Mouse (Mus musculus): Measurements from ENCODE around the gene Usp30. TPM values are rescaled to one million over a fixed set of nuclear protein-coding genes. Genes with fewer than 3 reads are reported as not detected.
A peak's percentile ranks its signal among the peaks of the same experiment; 100 is the strongest.

The Usp30 gene
- total and polyA plus RNA-seq, 2 experiments: 6.6 to 14.8 TPM

GRCm38 (mm10) chr5:114102807-114103206 is 37.5 kb downstream of the Usp30 start:
- H3K4me1 ChIP-seq (ENCODE audit: control insufficient read depth, insufficient read depth, low read length): peaks cover 6% of the 10 kb centered on the region; the same call in 1 of the 2 replicates
- H3K4me3 ChIP-seq (ENCODE audit: insufficient read depth, low read depth, low read length): no peak overlapping the region
- H3K9ac ChIP-seq (ENCODE audit: low read depth, low read length): no peak overlapping the region
- no peaks in the 10 kb centered on the region for H3K36me3 ChIP-seq (ENCODE audit: control insufficient read depth, insufficient read depth, low read length)
- TF ChIP-seq POLR2A (IDR thresholded peaks at IDR 0.05; ENCODE audit: extremely low read depth, insufficient read depth, low read length): no peak
- no peak for TF ChIP-seq CTCF (IDR thresholded peaks at IDR 0.05; ENCODE audit: low read depth, low read length)
- H3K27me3 ChIP-seq (ENCODE audit: control insufficient read depth, insufficient read depth, low read length): no peaks in the 10 kb centered on the region
- no peak overlapping the region for H3K27ac ChIP-seq (replicated peaks; ENCODE audit: insufficient read depth, low read depth, low read length)
- 86% methylated on average over 1 of the region's 1 CpGs for WGBS
- H3K79me2 ChIP-seq (ENCODE audit: control insufficient read depth, insufficient read depth, low read length): peaks cover 13% of the 10 kb centered on the region; the same call in 1 of the 2 replicates
- DNase-seq (ENCODE audit: extremely low read depth, low read depth, low spot score): no peak

- Histone ChIP-seq H3K27me3 (ENCODE audit: control insufficient read depth, insufficient read depth, low read length) (no peaks in the 10 kb centered on the region), H3K27ac (replicated peaks; ENCODE audit: insufficient read depth, low read depth, low read length) (no peak overlapping the region), H3K4me1 (ENCODE audit: control insufficient read depth, insufficient read depth, low read length) (no peaks in the 10 kb centered on the region), H3K36me3 (ENCODE audit: control insufficient read depth, insufficient read depth, low read length) (peaks cover 12% of the 10 kb centered on the region; the same call in 1 of the 2 replicates), H3K9ac (ENCODE audit: low read depth, low read length) (no peak overlapping the region), H3K4me3 (ENCODE audit: insufficient read depth, low read depth, low read length) (no peak overlapping the region), H3K79me2 (ENCODE audit: control insufficient read depth, insufficient read depth, low read length) (no peaks in the 10 kb centered on the region; the same call in 1 of the 2 replicates)
- no peak for DNase-seq (ENCODE audit: extremely low read depth, low read depth, low spot score)
- TF ChIP-seq POLR2A (IDR thresholded peaks at IDR 0.05; ENCODE audit: extremely low read depth, insufficient read depth, low read length) (no peak), CTCF (IDR thresholded peaks at IDR 0.05; ENCODE audit: low read depth, low read length) (no peak)
- 85% methylated on average over 16 of the region's 16 CpGs for WGBS
Measured at GRCm38 (mm10) chr5:114106391-114106935, 41.2 kb downstream of the Usp30 start.

GRCm38 (mm10) chr5:114113334-114113733 is 48.1 kb downstream of the Usp30 start:
- 92% methylated on average over 6 of the region's 6 CpGs for WGBS
- Histone ChIP-seq H3K4me3 (ENCODE audit: insufficient read depth, low read depth, low read length) (no peak overlapping the region), H3K27ac (replicated peaks; ENCODE audit: insufficient read depth, low read depth, low read length) (no peak overlapping the region), H3K9ac (ENCODE audit: low read depth, low read length) (no peak overlapping the region), H3K4me1 (ENCODE audit: control insufficient read depth, insufficient read depth, low read length) (no peaks in the 10 kb centered on the region), H3K27me3 (ENCODE audit: control insufficient read depth, insufficient read depth, low read length) (no peaks in the 10 kb centered on the region), H3K79me2 (ENCODE audit: control insufficient read depth, insufficient read depth, low read length) (no peaks in the 10 kb centered on the region), H3K36me3 (ENCODE audit: control insufficient read depth, insufficient read depth, low read length) (peaks cover 11% of the 10 kb centered on the region; the same call in 1 of the 2 replicates)
- TF ChIP-seq CTCF (IDR thresholded peaks at IDR 0.05; ENCODE audit: low read depth, low read length) (peak; percentile 38; the same call in 1 of the 2 replicates), POLR2A (IDR thresholded peaks at IDR 0.05; ENCODE audit: extremely low read depth, insufficient read depth, low read length) (no peak)
- DNase-seq (ENCODE audit: extremely low read depth, low read depth, low spot score): no peak

GRCm38 (mm10) chr5:114115030-114115429 is 49.8 kb downstream of the Usp30 start:
- Histone ChIP-seq H3K79me2 (ENCODE audit: control insufficient read depth, insufficient read depth, low read length) (no peaks in the 10 kb centered on the region), H3K9ac (ENCODE audit: low read depth, low read length) (no peak overlapping the region), H3K27ac (replicated peaks; ENCODE audit: insufficient read depth, low read depth, low read length) (no peak overlapping the region), H3K4me3 (ENCODE audit: insufficient read depth, low read depth, low read length) (no peak overlapping the region), H3K4me1 (ENCODE audit: control insufficient read depth, insufficient read depth, low read length) (no peaks in the 10 kb centered on the region), H3K27me3 (ENCODE audit: control insufficient read depth, insufficient read depth, low read length) (no peaks in the 10 kb centered on the region), H3K36me3 (ENCODE audit: control insufficient read depth, insufficient read depth, low read length) (peaks cover 2% of the 10 kb centered on the region; the same call in 1 of the 2 replicates)
- no peak for TF ChIP-seq CTCF (IDR thresholded peaks at IDR 0.05; ENCODE audit: low read depth, low read length)
- TF ChIP-seq POLR2A (IDR thresholded peaks at IDR 0.05; ENCODE audit: extremely low read depth, insufficient read depth, low read length): no peak
- DNase-seq (ENCODE audit: extremely low read depth, low read depth, low spot score): no peak
- 88% methylated on average over 5 of the region's 5 CpGs for WGBS

GRCm38 (mm10) chr5:114116586-114116985 is 51.3 kb downstream of the Usp30 start:
- DNase-seq (ENCODE audit: extremely low read depth, low read depth, low spot score): no peak
- no peaks in the 10 kb centered on the region for H3K79me2 ChIP-seq (ENCODE audit: control insufficient read depth, insufficient read depth, low read length)
- H3K27ac ChIP-seq (replicated peaks; ENCODE audit: insufficient read depth, low read depth, low read length): no peak overlapping the region
- 84% methylated on average over 7 of the region's 7 CpGs for WGBS
- TF ChIP-seq CTCF (IDR thresholded peaks at IDR 0.05; ENCODE audit: low read depth, low read length) (no peak), POLR2A (IDR thresholded peaks at IDR 0.05; ENCODE audit: extremely low read depth, insufficient read depth, low read length) (no peak)
- no peaks in the 10 kb centered on the region for H3K4me1 ChIP-seq (ENCODE audit: control insufficient read depth, insufficient read depth, low read length)
- H3K27me3 ChIP-seq (ENCODE audit: control insufficient read depth, insufficient read depth, low read length): no peaks in the 10 kb centered on the region
- no peak overlapping the region for H3K9ac ChIP-seq (ENCODE audit: low read depth, low read length)
- H3K36me3 ChIP-seq (ENCODE audit: control insufficient read depth, insufficient read depth, low read length): peaks cover 8% of the 10 kb centered on the region
- H3K4me3 ChIP-seq (ENCODE audit: insufficient read depth, low read depth, low read length): no peak overlapping the region

GRCm38 (mm10) chr5:114119806-114120205 is 54.5 kb downstream of the Usp30 start:
- Histone ChIP-seq H3K36me3 (ENCODE audit: control insufficient read depth, insufficient read depth, low read length) (peaks cover 12% of the 10 kb centered on the region), H3K79me2 (ENCODE audit: control insufficient read depth, insufficient read depth, low read length) (no peaks in the 10 kb centered on the region), H3K27me3 (ENCODE audit: control insufficient read depth, insufficient read depth, low read length) (no peaks in the 10 kb centered on the region), H3K9ac (ENCODE audit: low read depth, low read length) (no peak overlapping the region), H3K4me3 (ENCODE audit: insufficient read depth, low read depth, low read length) (no peak overlapping the region), H3K27ac (replicated peaks; ENCODE audit: insufficient read depth, low read depth, low read length) (no peak overlapping the region), H3K4me1 (ENCODE audit: control insufficient read depth, insufficient read depth, low read length) (no peaks in the 10 kb centered on the region)
- TF ChIP-seq POLR2A (IDR thresholded peaks at IDR 0.05; ENCODE audit: extremely low read depth, insufficient read depth, low read length): no peak
- no peak for TF ChIP-seq CTCF (IDR thresholded peaks at IDR 0.05; ENCODE audit: low read depth, low read length)
- DNase-seq (ENCODE audit: extremely low read depth, low read depth, low spot score): no peak
- WGBS: 96% methylated on average over 4 of the region's 4 CpGs
